Mouse (Mus musculus) embryonic fibroblast, embryonic 13.5 days (primary cell): ENCODE measurements around the gene Ttc1. TPM values are rescaled to one million over a fixed set of nuclear protein-coding genes. Genes with fewer than 3 reads are reported as not detected.

Experiments
- H3K27ac ChIP-seq: 2 replicates; pipeline ENCODE4 v1.5.1; 2012; ENCODE audit warnings: low read length, control low read depth, inconsistent platforms; ENCODE audit not compliant: insufficient read depth
- H3K4me1 ChIP-seq: 2 replicates; pipeline ENCODE4 v1.6.1; 2011; ENCODE audit warnings: low read length; ENCODE audit not compliant: control insufficient read depth, insufficient read depth
- H3K4me3 ChIP-seq: 2 replicates; pipeline ENCODE4 v1.5.1; 2011; ENCODE audit warnings: mild to moderate bottlenecking, control low read depth, low read length; ENCODE audit not compliant: insufficient read depth
- CTCF ChIP-seq: IDR thresholded peaks from 2 replicates; pipeline ENCODE4 v1.5.1; 2011; ENCODE audit warnings: mild to moderate bottlenecking, control low read depth, low read length, moderate library complexity, borderline replicate concordance; ENCODE audit not compliant: insufficient read depth
- POLR2A ChIP-seq: IDR thresholded peaks from 2 replicates; pipeline ENCODE4 v1.6.1; 2011; ENCODE audit warnings: low read depth, mild to moderate bottlenecking, control low read depth, low read length, moderate library complexity
- polyA plus RNA-seq: library from polyadenylated mRNA; stranded (reverse); fragments of >200 nt; gene quantifications from 2 replicates; pipeline ENCODE4 v1.2.4, GENCODE M21; 2011; ENCODE audit warnings: low read depth; ENCODE audit not compliant: missing spikeins, insufficient read length

The Ttc1 gene
- polyA plus RNA-seq, 1 experiment = 49.5 TPM

DNA sequence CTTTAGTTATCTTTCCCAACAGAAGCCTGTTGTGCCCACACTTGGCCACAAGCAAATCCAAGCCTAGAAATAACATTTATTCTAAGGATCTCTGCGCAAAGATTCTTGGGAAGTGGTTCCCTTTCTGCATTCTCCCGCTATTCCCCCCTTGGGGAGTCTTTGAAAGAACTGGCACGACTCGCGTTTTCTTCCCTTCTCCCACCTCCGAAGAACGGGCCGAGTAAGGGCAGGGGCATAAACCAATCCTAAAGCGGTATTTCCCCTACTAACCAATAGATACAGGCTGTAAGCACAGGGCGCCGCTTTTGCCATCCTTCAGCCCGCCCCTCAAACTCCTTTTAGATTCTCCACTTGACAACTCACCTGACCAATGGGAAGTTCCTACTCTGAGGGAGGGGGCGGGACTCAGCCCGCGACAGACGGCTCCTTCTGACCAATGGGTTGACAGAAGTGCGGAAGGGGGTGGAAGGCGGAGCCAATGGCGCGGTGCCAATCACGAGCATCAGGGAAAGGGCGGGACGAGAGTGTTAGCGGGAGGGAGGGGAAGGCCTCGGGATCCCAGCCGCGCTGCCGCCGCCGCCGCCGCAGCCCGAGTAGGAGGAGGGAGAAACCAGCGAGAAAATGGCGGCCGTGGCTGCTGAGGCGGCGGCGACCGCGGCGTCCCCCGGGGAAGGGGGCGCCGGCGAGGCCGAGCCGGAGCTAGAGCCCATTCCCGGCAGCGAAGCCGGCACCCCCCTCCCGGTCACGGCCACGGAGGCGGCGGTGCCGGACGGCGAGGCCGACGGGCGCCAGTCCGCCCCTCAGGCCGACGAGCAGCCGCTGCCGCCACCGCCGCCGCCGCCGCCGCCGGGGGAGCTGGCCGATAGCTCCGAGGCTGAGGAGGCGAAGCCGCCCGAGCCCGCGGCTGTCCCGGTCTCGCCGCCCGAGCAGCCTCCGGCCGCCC is 66.1 kb downstream of the Ttc1 start, which contains the start of gene Pwwp2a:
Pwwp2a (plus strand) TSS at position 527 of the 943 bp plus-strand sequence.
- Histone ChIP-seq H3K4me3 (peak within 1 kb of the TSS; percentile 77), H3K27ac (peak within 1 kb of the TSS; percentile 21; the same call in 1 of the 2 replicates), H3K4me1 (0 out of 2 replicates have a peak, but pooled peaks cover 4% of the 10 kb centered on the region)
- TF ChIP-seq POLR2A = peak; percentile 63; the same call in 1 of the 2 replicates
- TF ChIP-seq CTCF = no peak

Other genes starting within 250 kb of the Ttc1 start
- gene Ccnjl, start 219.2 kb downstream of the Ttc1 start, polyA plus RNA-seq = 0.26 and 0.43 TPM in 2 replicates
- not detected in 2 replicates for gene 4933415A04Rik, start 161.0 kb downstream of the Ttc1 start, polyA plus RNA-seq
- gene Fabp6, start 146.5 kb downstream of the Ttc1 start, polyA plus RNA-seq = not detected in 2 replicates
- gene Pwwp2a, start 66.0 kb downstream of the Ttc1 start, polyA plus RNA-seq = 23.9 and 27.6 TPM in 2 replicates
- 2.7 and 2.9 TPM in 2 replicates for gene Adra1b, start 153.2 kb upstream of the Ttc1 start, polyA plus RNA-seq